Mouse (Mus musculus) gastrocnemius, postnatal 14 days (tissue): Measurements from ENCODE around the gene Ankrd55. TPM values are rescaled to one million over a fixed set of nuclear protein-coding genes. Genes with fewer than 3 reads are reported as not detected.

Experiments
- DNase-seq: peaks from one replicate; pipeline ENCODE4 v3.0.0; 2021; ENCODE audit warnings: mixed read lengths
- intact Hi-C: fragments of 180-260 bp; cut with DNase I; formaldehyde crosslinking; loops from one replicate; pipeline ENCODE4 v1.15.1; 2025; ENCODE audit warnings: low total_unique reads
- total RNA-seq, 2 experiments: library from RNA; stranded (reverse); gene quantifications; 2 replicates each; pipeline ENCODE4 v1.2.3; 2021

The Ankrd55 gene
- total RNA-seq, 2 experiments from 2014 or later = 0.09 TPM; not detected in 1

DNA sequence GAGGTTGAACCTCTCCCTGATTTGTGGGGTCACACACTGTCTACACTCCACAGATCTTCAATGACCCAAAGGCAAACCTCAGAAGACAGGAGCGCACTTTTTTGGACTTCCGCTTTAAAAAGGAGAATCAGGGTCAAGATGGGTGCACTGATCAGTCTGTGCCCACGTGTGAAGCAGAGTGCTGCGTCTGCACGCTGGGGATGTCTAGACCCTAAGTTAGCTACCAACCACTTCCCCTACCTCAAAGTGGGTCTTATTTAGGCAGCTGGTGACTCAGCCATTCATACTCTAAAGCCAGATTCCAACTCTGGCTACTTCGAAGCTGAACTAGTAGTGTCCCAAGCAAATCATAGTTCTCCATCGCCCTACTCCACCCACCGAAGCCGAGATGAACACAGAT lies 48.9 kb downstream of the Ankrd55 start:
- DNase-seq = no peak
- intact Hi-C loops = no loop called here

DNA sequence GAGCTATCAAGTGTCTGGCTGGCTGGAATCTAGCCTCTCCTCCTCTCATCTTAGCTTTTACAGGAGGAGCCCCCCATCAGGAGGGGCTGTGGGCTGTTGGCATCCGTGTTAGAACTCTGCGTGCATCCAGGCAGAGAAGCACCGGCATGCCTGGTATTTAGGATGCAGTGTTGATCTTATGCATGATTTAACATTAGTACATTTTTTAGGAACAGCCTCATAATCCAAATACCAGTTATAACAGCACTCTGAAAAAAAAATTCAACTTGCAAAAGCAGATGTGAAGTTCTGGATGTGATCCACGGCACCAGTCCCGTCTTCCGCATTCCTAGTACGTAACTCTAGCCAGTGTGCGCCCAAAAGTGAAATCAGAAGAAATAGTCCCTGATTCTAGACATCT lies 52.0 kb downstream of the Ankrd55 start:
- intact Hi-C loops = no loop called here
- peak; percentile 63 for DNase-seq

DNA sequence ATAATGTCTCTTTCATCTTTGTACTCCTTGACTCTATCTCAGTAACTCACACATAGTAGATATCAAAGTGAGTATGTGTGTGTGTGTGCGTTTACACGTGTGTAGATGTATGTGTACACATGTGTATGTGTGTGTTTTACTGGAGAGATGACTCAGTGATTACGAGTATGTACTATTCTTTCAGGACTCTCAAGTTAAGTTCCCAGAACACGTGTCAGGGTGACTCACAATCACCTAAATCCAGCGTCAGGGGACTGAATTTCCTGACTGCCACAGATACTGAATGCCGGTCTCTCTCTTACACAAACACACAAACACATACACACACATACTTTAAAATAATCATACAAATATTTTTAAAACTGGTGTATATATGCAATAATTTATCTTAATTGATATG lies 52.5 kb downstream of the Ankrd55 start:
- DNase-seq = no peak
- intact Hi-C loops = no loop called here

DNA sequence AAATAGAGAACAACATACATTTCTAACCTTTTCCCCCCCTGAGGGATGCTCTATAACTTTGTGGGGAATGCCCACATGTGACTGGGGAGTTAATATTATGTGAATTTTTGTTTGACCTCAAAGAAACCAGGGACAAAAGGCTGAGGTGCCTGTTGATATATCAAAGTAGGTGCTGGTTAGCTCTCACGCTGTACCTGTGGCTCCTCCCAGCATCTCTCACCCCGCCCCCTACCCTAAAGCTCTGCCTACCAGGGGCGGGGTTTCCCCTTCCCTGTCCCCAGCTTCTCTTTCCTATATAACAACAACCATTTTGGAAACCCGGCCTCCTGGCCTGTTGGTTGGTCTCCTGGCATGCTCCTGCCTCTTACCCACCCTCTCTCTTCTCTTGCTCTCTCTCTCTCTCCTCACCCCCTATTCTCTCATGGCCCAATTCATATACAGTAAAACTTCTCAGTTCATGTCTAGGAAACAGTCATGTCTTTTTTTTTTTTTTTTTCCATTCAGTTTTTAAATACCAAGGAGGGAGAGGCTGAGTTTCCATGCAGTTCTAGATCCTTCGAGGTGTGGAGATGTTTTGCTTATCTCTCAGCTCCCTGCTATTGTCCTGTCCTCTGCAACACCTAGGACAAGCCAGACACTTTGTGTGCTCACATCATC lies 54.8 kb downstream of the Ankrd55 start:
- no peak for DNase-seq
- intact Hi-C loops = no loop called here

- DNase-seq = no peak
- intact Hi-C loops = no loop called here
Observed at GRCm38 (mm10) chr13:112343628-112344009, 55.4 kb downstream of the Ankrd55 start.

- no peak for DNase-seq
- intact Hi-C loops = no loop called here
Observed at GRCm38 (mm10) chr13:112344270-112344864, 56.1 kb downstream of the Ankrd55 start.

GRCm38 (mm10) chr13:112345542-112345941 lies 57.3 kb downstream of the Ankrd55 start:
- intact Hi-C loops = no loop called here
- no peak for DNase-seq

DNA sequence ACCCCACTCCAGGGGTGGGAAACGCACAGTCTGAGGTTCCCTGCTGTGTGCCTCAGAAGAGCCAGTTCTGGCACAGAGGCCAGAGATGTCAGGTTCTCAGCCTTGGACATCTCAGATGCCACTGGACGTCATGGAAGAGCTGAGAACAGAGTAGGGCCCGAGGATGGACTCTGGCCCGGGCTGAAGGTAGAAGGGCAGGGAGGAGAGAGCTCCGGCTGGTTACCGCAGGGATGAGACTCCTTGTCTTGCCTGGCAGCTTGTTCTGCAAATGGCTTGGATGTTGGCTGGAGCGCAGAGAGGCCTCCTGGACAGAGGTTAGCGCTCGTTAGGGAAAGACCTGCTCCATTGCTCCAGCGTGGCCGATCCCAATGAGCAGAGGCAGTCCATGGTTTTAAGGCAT lies 57.8 kb downstream of the Ankrd55 start:
- intact Hi-C loops = no loop called here
- DNase-seq = no peak

DNA sequence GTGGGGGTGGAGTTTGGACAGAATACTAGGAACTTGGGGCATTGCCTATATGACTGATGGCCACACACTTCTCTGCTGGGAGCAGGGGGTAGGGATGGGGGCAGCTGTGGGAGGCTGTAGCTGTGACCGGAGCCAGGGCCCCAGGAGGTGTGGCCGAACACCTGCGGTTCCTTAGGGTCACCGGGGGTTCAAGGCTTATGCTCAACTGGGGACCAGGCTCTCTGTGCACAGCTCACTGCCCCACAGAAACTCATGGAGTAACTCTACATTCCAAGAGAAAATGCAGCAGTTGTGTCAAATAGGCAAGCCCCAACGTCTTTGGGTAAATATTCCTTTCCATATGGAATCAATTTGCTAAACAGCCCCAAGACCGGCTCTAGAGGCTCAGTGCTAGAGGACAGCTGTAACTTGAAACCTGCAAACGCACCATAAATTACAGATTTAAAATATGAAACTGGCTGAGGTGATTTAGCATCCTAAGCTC lies 58.5 kb downstream of the Ankrd55 start:
- intact Hi-C loops = no loop called here
- no peak for DNase-seq

GRCm38 (mm10) chr13:112348250-112348649 lies 60.0 kb downstream of the Ankrd55 start:
- DNase-seq = no peak
- intact Hi-C loops = no loop called here

DNA sequence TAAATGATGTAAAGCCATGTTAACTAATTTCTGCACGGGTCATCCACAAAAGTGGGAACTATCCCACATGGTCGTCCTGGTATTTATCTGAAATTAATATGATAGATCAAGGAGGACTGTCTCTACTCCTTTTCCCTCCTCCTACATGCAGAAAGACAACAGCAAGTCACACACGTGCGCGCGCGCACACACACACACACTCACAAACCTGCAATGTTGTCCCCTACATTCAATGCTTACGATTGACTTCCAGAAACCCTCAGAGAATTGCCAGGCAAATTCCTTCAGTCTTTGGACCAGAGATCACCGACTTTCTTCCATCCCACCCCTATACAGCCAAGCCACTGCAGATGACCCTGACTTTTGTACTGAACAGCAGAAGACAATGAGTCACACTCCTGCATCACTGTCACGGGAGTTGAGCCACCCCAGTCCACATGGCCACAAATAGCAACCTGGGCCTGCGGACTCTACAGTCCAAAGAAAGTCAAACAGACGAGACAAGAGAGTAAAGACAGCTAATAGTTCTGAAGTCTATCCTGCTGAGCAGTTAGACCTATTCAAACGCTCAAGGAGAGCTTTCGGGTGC lies 60.7 kb downstream of the Ankrd55 start:
- intact Hi-C loops = no loop called here
- no peak for DNase-seq

DNA sequence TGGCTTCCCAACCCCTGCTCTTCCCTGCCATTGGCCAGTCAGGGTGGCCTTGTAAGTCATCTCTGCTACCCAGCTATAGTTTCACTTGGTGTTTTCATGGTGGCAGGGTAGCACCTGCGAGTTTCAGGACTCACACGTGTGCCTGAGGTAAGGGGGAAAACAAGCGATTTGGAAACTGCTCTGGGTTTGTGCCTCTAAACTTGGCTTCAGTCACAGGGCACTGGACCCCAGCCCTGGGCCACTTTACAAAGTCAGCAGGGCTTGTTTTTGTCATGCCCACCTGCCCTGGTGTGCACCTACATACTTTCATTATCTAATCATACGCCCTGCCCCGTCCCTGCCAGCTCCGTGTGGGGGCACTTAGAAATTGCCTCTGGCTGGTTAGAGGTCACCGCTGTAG lies 61.2 kb downstream of the Ankrd55 start:
- no peak for DNase-seq
- intact Hi-C loops = no loop called here

DNA sequence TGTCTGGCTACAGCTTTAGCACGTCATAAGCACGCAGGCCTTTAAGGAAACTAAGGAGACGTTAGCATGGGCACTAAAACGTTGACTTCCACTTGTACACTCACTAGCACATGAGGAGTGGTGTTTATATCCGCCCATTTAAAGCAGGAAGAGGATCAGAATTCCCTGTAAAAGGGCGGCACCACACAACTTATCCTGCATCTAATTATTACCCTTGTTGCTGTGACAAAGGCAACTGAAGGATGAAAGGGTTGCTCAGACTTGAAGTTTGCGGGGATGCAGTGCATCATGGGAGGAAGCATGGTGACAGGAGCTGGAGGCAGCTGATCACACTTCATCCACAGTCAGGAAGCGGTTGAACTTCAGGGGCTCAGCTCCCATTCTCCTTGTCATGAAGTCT lies 63.7 kb downstream of the Ankrd55 start:
- intact Hi-C loops = no loop called here
- no peak for DNase-seq

DNA sequence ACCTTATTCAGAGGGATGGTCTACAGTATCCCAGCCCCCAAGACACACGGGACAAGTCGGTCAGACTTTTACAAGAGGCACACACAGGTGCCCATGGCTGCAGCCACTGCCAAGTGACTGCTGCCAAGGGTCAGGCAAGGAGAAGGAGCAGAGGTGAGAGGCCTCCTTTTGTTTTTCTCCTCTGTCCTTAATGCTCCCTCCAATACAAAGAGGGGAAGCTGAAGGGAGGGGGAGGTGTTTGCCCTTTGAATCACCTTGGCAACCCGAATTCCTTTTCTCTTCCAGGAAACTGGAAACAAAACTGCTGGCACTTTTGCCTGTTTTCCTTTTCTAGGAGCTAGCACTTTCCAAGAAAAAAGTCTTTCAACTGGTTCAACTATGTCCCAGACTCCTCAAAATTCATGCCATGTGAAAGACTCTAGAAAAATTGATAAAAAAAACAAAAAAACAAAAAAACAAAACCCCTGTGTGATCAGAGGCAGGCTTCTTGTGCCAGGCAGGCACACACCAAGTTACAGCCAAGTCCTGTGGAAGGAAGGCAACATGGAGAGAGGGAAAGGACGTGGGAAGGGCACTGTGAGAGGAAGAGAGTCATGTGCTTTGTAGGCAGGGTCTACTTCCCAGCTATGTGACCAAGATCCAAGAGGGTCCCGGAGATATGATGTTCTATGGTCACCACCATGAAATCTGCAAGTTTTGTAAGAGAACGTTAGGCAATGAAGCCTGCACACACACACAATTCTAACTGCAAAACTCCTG lies 66.0 kb downstream of the Ankrd55 start:
- intact Hi-C loops = no loop called here
- DNase-seq = no peak

GRCm38 (mm10) chr13:112354958-112355357 lies 66.7 kb downstream of the Ankrd55 start:
- DNase-seq = no peak
- intact Hi-C loops = no loop called here

DNA sequence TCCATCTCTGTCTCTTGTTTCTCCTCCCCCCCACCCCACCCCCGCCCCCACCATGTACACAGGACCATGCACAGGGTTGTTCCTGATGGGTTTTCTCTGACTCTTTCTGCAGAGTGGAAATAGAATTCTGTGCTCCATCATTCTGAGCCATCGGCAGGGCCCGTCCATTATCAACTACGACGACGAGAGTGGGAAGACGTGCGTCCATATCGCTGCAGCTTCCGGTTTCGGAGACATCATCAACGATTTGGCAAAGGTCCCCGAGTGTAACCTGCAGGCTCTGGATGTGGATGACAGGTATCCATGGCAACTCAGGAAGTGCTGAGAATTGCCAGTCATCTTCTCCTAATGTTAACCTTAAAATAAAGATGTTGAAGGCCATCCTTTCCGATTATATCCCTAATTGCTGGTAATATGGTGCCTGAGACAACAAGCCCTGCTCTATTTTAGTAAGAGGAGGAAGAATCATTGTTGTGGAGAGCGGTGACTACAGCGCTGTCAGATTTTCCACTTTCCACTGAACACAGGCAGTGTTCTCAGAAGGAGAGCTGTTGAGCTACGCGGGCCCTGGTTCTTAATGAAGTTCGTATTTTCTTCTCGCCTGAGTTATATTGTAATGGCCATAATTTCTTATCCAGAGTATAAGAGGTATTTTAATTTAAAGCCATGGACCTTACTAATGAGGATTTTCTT lies 67.7 kb downstream of the Ankrd55 start:
- intact Hi-C loops = no loop called here
- DNase-seq = no peak

GRCm38 (mm10) chr13:112361575-112361974 lies 73.3 kb downstream of the Ankrd55 start:
- intact Hi-C loops = no loop called here

GRCm38 (mm10) chr13:112363218-112363617 lies 75.0 kb downstream of the Ankrd55 start:
- peak; percentile 70 for DNase-seq
- intact Hi-C loops = no loop called here

More at GRCm38 (mm10) chr13:112361575-112361974, 73.3 kb downstream of the Ankrd55 start:
- no peak for DNase-seq

DNA sequence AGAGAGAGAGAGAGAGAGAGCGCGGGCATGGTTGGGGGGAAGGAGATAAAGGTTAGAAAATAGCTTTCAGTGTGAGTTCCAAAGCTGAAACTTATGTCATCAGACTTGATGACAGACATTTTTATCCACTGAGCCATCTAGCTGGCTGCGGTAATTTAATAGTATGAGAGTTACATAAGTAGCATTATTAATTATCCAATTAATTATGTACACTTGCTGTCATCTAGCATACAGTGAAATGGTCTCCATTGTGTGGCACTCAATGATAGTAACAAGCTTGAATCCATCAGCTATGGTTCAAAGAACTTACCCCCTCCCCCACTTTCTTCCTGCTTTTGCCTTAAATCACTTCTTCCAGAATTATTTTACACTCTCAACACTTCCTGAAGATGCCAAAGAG lies 75.5 kb downstream of the Ankrd55 start:
- DNase-seq = no peak
- intact Hi-C loops = no loop called here

- DNase-seq = no peak
- intact Hi-C loops = no loop called here
Observed at GRCm38 (mm10) chr13:112364698-112365097, 76.4 kb downstream of the Ankrd55 start.
